Mouse (Mus musculus) limb, embryonic 13.5 days (tissue): Measurements from ENCODE around the gene Znhit3. TPM values are rescaled to one million over a fixed set of nuclear protein-coding genes. Genes with fewer than 3 reads are reported as not detected.

Source experiments
- ATAC-seq: fragments of 200-750 bp; cut with Nextera tagmentation; 2 replicates; pipeline ENCODE4 v1.8.0; 2017; ENCODE audit warnings: low read depth, moderate number of reproducible peaks, moderate TSS enrichment; ENCODE audit not compliant: low FRiP score
- H3K27ac ChIP-seq: fragments of 300-500 bp; sonication (generic); 2 replicates; pipeline ENCODE4 v1.5.1; 2015; ENCODE audit warnings: inconsistent platforms, mild to moderate bottlenecking, moderate library complexity
- H3K27me3 ChIP-seq: fragments of 300-500 bp; sonication (generic); 2 replicates; pipeline ENCODE4 v1.6.1; 2015; ENCODE audit warnings: mild to moderate bottlenecking, inconsistent platforms
- H3K36me3 ChIP-seq: fragments of 300-500 bp; sonication (generic); 2 replicates; pipeline ENCODE4 v1.6.1; 2015; ENCODE audit warnings: inconsistent platforms, mild to moderate bottlenecking, moderate library complexity
- H3K4me1 ChIP-seq: fragments of 300-500 bp; sonication (generic); 2 replicates; pipeline ENCODE4 v1.6.1; 2015; ENCODE audit warnings: inconsistent platforms
- H3K4me2 ChIP-seq: fragments of 300-500 bp; sonication (generic); replicated peaks from 2 replicates; pipeline ENCODE4 v1.6.1; 2015; ENCODE audit warnings: inconsistent platforms, mild to moderate bottlenecking, moderate library complexity
- H3K4me3 ChIP-seq: fragments of 300-500 bp; sonication (generic); 2 replicates; pipeline ENCODE4 v1.5.1; 2015; ENCODE audit warnings: moderate library complexity, mild to moderate bottlenecking, inconsistent platforms
- H3K9ac ChIP-seq: fragments of 300-500 bp; sonication (generic); 2 replicates; pipeline ENCODE4 v1.6.1; 2015; ENCODE audit warnings: mild to moderate bottlenecking, inconsistent platforms
- H3K9me3 ChIP-seq: fragments of 300-500 bp; sonication (generic); 2 replicates; pipeline ENCODE4 v1.6.1; 2016; ENCODE audit warnings: inconsistent platforms
- WGBS: fragments of 180-500 bp; shearing (Covaris S2); methylation state at CpG from one replicate; pipeline ENCODE4 v1.1.7; 2015; 5-methylcytosine and 5-hydroxymethylcytosine counted together
- polyA plus RNA-seq: library from polyadenylated mRNA; unstranded; fragments of >200 nt; fragmentation: Nextera tagmentation; extraction: Ambion mirVana; gene quantifications from 2 replicates; pipeline ENCODE4 v1.2.1, GENCODE M21; 2015

Znhit3 gene
- polyA plus RNA-seq, 1 experiment from 2014 or later, result 61.8 TPM

GRCm38 (mm10) chr11:84919276-84919675, 3.1 kb upstream of the Znhit3 start:
- H3K4me3 ChIP-seq, result no peak overlapping the region
- H3K36me3 ChIP-seq, result no peaks in the 10 kb centered on the region; the same call in 1 of the 2 replicates

GRCm38 (mm10) chr11:84918425-84918824, 2.3 kb upstream of the Znhit3 start:
- no peak overlapping the region for H3K27ac ChIP-seq
- peaks cover 22% of the 10 kb centered on the region for H3K4me1 ChIP-seq
- 4% methylated on average over 16 of the region's 16 CpGs for WGBS
- no peaks in the 10 kb centered on the region for H3K27me3 ChIP-seq
- H3K9ac ChIP-seq, result peak overlapping the region; percentile 20; the same call in 1 of the 2 replicates
- H3K36me3 ChIP-seq, result peaks cover 4% of the 10 kb centered on the region
- ATAC-seq, result no peak
- H3K4me2 ChIP-seq, result peak overlapping the region; percentile 48
- H3K9me3 ChIP-seq, result no peaks in the 10 kb centered on the region
- 0 out of 2 replicates have a peak overlapping the region, but pooled peaks have one; percentile 7 for H3K4me3 ChIP-seq

More at GRCm38 (mm10) chr11:84919276-84919675, 3.1 kb upstream of the Znhit3 start:
- WGBS, result 45% methylated on average over 3 of the region's 3 CpGs
- Histone ChIP-seq H3K27me3 (no peaks in the 10 kb centered on the region), H3K4me2 (no peak overlapping the region), H3K9ac (no peak overlapping the region), H3K27ac (no peak overlapping the region), H3K4me1 (peaks cover 19% of the 10 kb centered on the region), H3K9me3 (no peaks in the 10 kb centered on the region)
- no peak for ATAC-seq

GRCm38 (mm10) chr11:84916703-84917300, 636 bp upstream of the Znhit3 start:
- Histone ChIP-seq H3K4me2 (peak overlapping the region; percentile 75), H3K4me3 (peak overlapping the region; percentile 95), H3K27me3 (no peaks in the 10 kb centered on the region), H3K4me1 (peaks cover 22% of the 10 kb centered on the region), H3K27ac (no peak overlapping the region), H3K36me3 (peaks cover 18% of the 10 kb centered on the region), H3K9me3 (no peaks in the 10 kb centered on the region), H3K9ac (peak overlapping the region; percentile 93)
- no peak for ATAC-seq
- 59% methylated on average over 7 of the region's 7 CpGs for WGBS

- ATAC-seq, result no peak
- 83% methylated on average over 5 of the region's 5 CpGs for WGBS
- Histone ChIP-seq H3K4me1 (peaks cover 22% of the 10 kb centered on the region), H3K27me3 (no peaks in the 10 kb centered on the region), H3K4me2 (peak overlapping the region; percentile 75), H3K27ac (no peak overlapping the region), H3K9ac (no peak overlapping the region), H3K4me3 (peak overlapping the region; percentile 95; the same call in 1 of the 2 replicates), H3K36me3 (peaks cover 38% of the 10 kb centered on the region), H3K9me3 (no peaks in the 10 kb centered on the region)
These were observed 1.5 kb downstream of the Znhit3 start for GRCm38 (mm10) chr11:84914673-84915072.

- no peak overlapping the region for H3K9ac ChIP-seq
- WGBS, result 88% methylated on average over 4 of the region's 4 CpGs
- H3K27me3 ChIP-seq, result no peaks in the 10 kb centered on the region
- H3K4me3 ChIP-seq, result no peak overlapping the region
- H3K9me3 ChIP-seq, result no peaks in the 10 kb centered on the region
- no peak for ATAC-seq
- H3K4me1 ChIP-seq, result peaks cover 14% of the 10 kb centered on the region
- H3K4me2 ChIP-seq, result no peak overlapping the region
- H3K36me3 ChIP-seq, result peaks cover 80% of the 10 kb centered on the region
- H3K27ac ChIP-seq, result no peak overlapping the region
These were observed 5.8 kb downstream of the Znhit3 start for GRCm38 (mm10) chr11:84910411-84910810.

GRCm38 (mm10) chr11:84908480-84908879, 7.7 kb downstream of the Znhit3 start:
- Histone ChIP-seq H3K9ac (no peak overlapping the region), H3K4me2 (no peak overlapping the region), H3K9me3 (no peaks in the 10 kb centered on the region), H3K36me3 (peaks cover 96% of the 10 kb centered on the region), H3K27ac (no peak overlapping the region), H3K27me3 (no peaks in the 10 kb centered on the region), H3K4me1 (no peaks in the 10 kb centered on the region), H3K4me3 (no peak overlapping the region)
- no peak for ATAC-seq
- 91% methylated on average over 6 of the region's 6 CpGs for WGBS

- Histone ChIP-seq H3K4me3 (no peak overlapping the region), H3K36me3 (peaks cover 98% of the 10 kb centered on the region), H3K27me3 (no peaks in the 10 kb centered on the region), H3K9ac (no peak overlapping the region), H3K4me1 (no peaks in the 10 kb centered on the region), H3K4me2 (no peak overlapping the region), H3K9me3 (no peaks in the 10 kb centered on the region), H3K27ac (no peak overlapping the region)
- 74% methylated on average over 3 of the region's 3 CpGs for WGBS
- no peak for ATAC-seq
These were observed 9.1 kb downstream of the Znhit3 start for GRCm38 (mm10) chr11:84907081-84907480.

GRCm38 (mm10) chr11:84904597-84905144, 11.5 kb downstream of the Znhit3 start:
- Histone ChIP-seq H3K9me3 (no peaks in the 10 kb centered on the region), H3K4me2 (no peak overlapping the region), H3K9ac (no peak overlapping the region), H3K4me1 (no peaks in the 10 kb centered on the region), H3K27ac (no peak overlapping the region), H3K4me3 (no peak overlapping the region), H3K27me3 (no peaks in the 10 kb centered on the region), H3K36me3 (peaks cover 100% of the 10 kb centered on the region)
- 82% methylated on average over 9 of the region's 9 CpGs for WGBS
- ATAC-seq, result no peak

- WGBS, result 91% methylated on average over 15 of the region's 15 CpGs
- no peak overlapping the region for H3K4me3 ChIP-seq
- no peak overlapping the region for H3K4me2 ChIP-seq
- H3K9me3 ChIP-seq, result no peaks in the 10 kb centered on the region
- no peak overlapping the region for H3K27ac ChIP-seq
- H3K4me1 ChIP-seq, result no peaks in the 10 kb centered on the region
- H3K27me3 ChIP-seq, result no peaks in the 10 kb centered on the region
- no peak for ATAC-seq
- no peak overlapping the region for H3K9ac ChIP-seq
- H3K36me3 ChIP-seq, result peaks cover 83% of the 10 kb centered on the region
These were observed 23.1 kb downstream of the Znhit3 start for GRCm38 (mm10) chr11:84893113-84893512.

- no peak overlapping the region for H3K4me3 ChIP-seq
- no peaks in the 10 kb centered on the region for H3K27me3 ChIP-seq
- H3K4me1 ChIP-seq, result no peaks in the 10 kb centered on the region
- no peak overlapping the region for H3K4me2 ChIP-seq
- H3K9ac ChIP-seq, result no peak overlapping the region
- no peak for ATAC-seq
- WGBS, result 90% methylated on average over 7 of the region's 7 CpGs
- no peaks in the 10 kb centered on the region for H3K9me3 ChIP-seq
- H3K27ac ChIP-seq, result no peak overlapping the region
- peaks cover 83% of the 10 kb centered on the region for H3K36me3 ChIP-seq
These were observed 24.5 kb downstream of the Znhit3 start for GRCm38 (mm10) chr11:84891705-84892104.

GRCm38 (mm10) chr11:84889492-84889891, 26.7 kb downstream of the Znhit3 start:
- no peak overlapping the region for H3K27ac ChIP-seq
- no peak overlapping the region for H3K4me2 ChIP-seq
- no peaks in the 10 kb centered on the region for H3K27me3 ChIP-seq
- no peak overlapping the region for H3K9ac ChIP-seq
- WGBS, result 89% methylated on average over 2 of the region's 2 CpGs
- no peaks in the 10 kb centered on the region for H3K4me1 ChIP-seq
- peaks cover 83% of the 10 kb centered on the region for H3K36me3 ChIP-seq
- H3K4me3 ChIP-seq, result no peak overlapping the region
- H3K9me3 ChIP-seq, result no peaks in the 10 kb centered on the region
- no peak for ATAC-seq

GRCm38 (mm10) chr11:84888025-84888424, 28.1 kb downstream of the Znhit3 start:
- Histone ChIP-seq H3K36me3 (peaks cover 87% of the 10 kb centered on the region), H3K9ac (no peak overlapping the region), H3K27me3 (no peaks in the 10 kb centered on the region), H3K27ac (no peak overlapping the region), H3K4me3 (no peak overlapping the region), H3K4me1 (no peaks in the 10 kb centered on the region), H3K9me3 (no peaks in the 10 kb centered on the region), H3K4me2 (no peak overlapping the region)
- 96% methylated on average over 8 of the region's 8 CpGs for WGBS
- no peak for ATAC-seq
